Mouse (Mus musculus): ENCODE measurements around the gene Spata17.

DNA sequence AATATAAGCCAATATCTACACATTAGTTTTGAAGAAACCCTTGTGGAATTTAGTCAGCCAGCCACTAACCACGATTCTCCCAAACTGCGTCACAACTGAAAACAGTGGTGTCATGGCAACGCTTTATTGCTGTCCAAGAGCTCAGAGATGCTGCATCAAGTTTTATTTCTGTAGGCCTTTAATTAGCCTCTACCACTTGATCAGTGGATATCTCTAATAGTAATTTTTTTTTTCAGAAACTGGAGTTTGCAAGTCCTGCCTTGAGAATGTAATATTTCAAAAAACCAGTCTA, 138.3 kb downstream of the Spata17 start:
- no peak for TF ChIP-seq GATA1 (IDR thresholded peaks at IDR 0.05; ENCODE audit: borderline replicate concordance, low read length)
- TF ChIP-seq FLI1 (IDR thresholded peaks at IDR 0.05; ENCODE audit: low read length) = no peak

Measured in megakaryocyte, embryonic 14.5 days (primary cell).